Mouse (Mus musculus) lung, adult 2 months (tissue): ENCODE data around the gene Ppp1r3g. TPM values are rescaled to one million over a fixed set of nuclear protein-coding genes. Genes with fewer than 3 reads are reported as not detected.

Experiments used
- DNase-seq: peaks from one replicate; pipeline ENCODE4 v3.0.0; 2022
- H3K4me1 ChIP-seq: fragments of 200-500 bp; 2 replicates; pipeline ENCODE4 v1.6.1; 2011; ENCODE audit warnings: low read length; ENCODE audit not compliant: control insufficient read depth, insufficient read depth
- H3K4me3 ChIP-seq: fragments of 200-500 bp; replicated peaks from 2 replicates; pipeline ENCODE3; 2011; ENCODE audit warnings: low read depth, mild to moderate bottlenecking, control low read depth, low read length; ENCODE audit errors: extremely low read depth
- CTCF ChIP-seq: fragments of 200-500 bp; IDR thresholded peaks from 2 replicates; pipeline ENCODE4 v1.5.1; 2011; ENCODE audit warnings: mild to moderate bottlenecking, low read length, control low read depth; ENCODE audit not compliant: insufficient read depth
- POLR2A ChIP-seq: fragments of 200-500 bp; IDR thresholded peaks from 2 replicates; pipeline ENCODE4 v1.6.1; 2011; ENCODE audit warnings: low read depth, mild to moderate bottlenecking, control low read depth, low read length, borderline replicate concordance; ENCODE audit errors: extremely low read depth
- WGBS: fragments of 180-500 bp; shearing (Covaris S2); methylation state at CpG from one replicate; pipeline ENCODE4 v1.1.7; 2018; 5-methylcytosine and 5-hydroxymethylcytosine counted together
- polyA plus RNA-seq: library from polyadenylated mRNA; depleted of rRNA; stranded (reverse); fragments of >200 nt; gene quantifications from 2 replicates; pipeline ENCODE4 v1.2.3, GENCODE M21; 2012; rRNA removed

The Ppp1r3g gene
- 0.10 TPM in 1 of 2 replicates, not detected in the other for polyA plus RNA-seq

- DNase-seq: no peak
- WGBS: 100% methylated on average over 1 of the region's 1 CpGs
- TF ChIP-seq POLR2A: no peak
- TF ChIP-seq CTCF: no peak
Observed at GRCm38 (mm10) chr13:35958539-35958938, at the start of gene Ppp1r3g. TSS of gene Ppp1r3g (plus strand) at chr13:35958839.

GRCm38 (mm10) chr13:35911476-35911875 is 47.2 kb upstream of the Ppp1r3g start:
- no peaks in the 10 kb centered on the region for H3K4me1 ChIP-seq
- H3K4me3 ChIP-seq: no peak overlapping the region
- 91% methylated on average over 1 of the region's 1 CpGs for WGBS
- TF ChIP-seq POLR2A: no peak
- TF ChIP-seq CTCF: no peak
- no peak for DNase-seq

More at GRCm38 (mm10) chr13:35958539-35958938, at the start of gene Ppp1r3g:
- H3K4me3 ChIP-seq: no peak within 1 kb of the TSS
- no peaks in the 10 kb centered on the region for H3K4me1 ChIP-seq

- DNase-seq: no peak
- Histone ChIP-seq H3K4me1 (no peaks in the 10 kb centered on the region), H3K4me3 (no peak overlapping the region)
- 84% methylated on average over 2 of the region's 2 CpGs for WGBS
- TF ChIP-seq POLR2A: no peak
- TF ChIP-seq CTCF: no peak
Observed at GRCm38 (mm10) chr13:35937991-35938390, 20.6 kb upstream of the Ppp1r3g start.

GRCm38 (mm10) chr13:35939871-35940665 is 18.6 kb upstream of the Ppp1r3g start:
- Histone ChIP-seq H3K4me1 (no peaks in the 10 kb centered on the region), H3K4me3 (no peak overlapping the region)
- WGBS: 53% methylated on average over 18 of the region's 18 CpGs
- no peak for DNase-seq
- TF ChIP-seq CTCF (no peak), POLR2A (no peak)

- no peak for TF ChIP-seq POLR2A
- TF ChIP-seq CTCF: no peak
- WGBS: 77% methylated on average over 5 of the region's 5 CpGs
- H3K4me3 ChIP-seq: no peak overlapping the region
- H3K4me1 ChIP-seq: no peaks in the 10 kb centered on the region
- DNase-seq: no peak
Observed at GRCm38 (mm10) chr13:35940934-35941333, 17.7 kb upstream of the Ppp1r3g start.

- WGBS: 67% methylated on average over 20 of the region's 20 CpGs
- no peak overlapping the region for H3K4me3 ChIP-seq
- TF ChIP-seq POLR2A (no peak), CTCF (no peak)
- H3K4me1 ChIP-seq: no peaks in the 10 kb centered on the region
- DNase-seq: no peak
Observed at GRCm38 (mm10) chr13:35946659-35947353, 11.8 kb upstream of the Ppp1r3g start.

GRCm38 (mm10) chr13:35947354-35948000 is 11.2 kb upstream of the Ppp1r3g start:
- H3K4me3 ChIP-seq: no peak overlapping the region
- WGBS: 19% methylated on average over 14 of the region's 14 CpGs
- H3K4me1 ChIP-seq: no peaks in the 10 kb centered on the region
- no peak for TF ChIP-seq POLR2A
- peak; percentile 81 for TF ChIP-seq CTCF
- peak; percentile 67 for DNase-seq

- 50% methylated on average over 17 of the region's 17 CpGs for WGBS
- H3K4me1 ChIP-seq: no peaks in the 10 kb centered on the region
- no peak overlapping the region for H3K4me3 ChIP-seq
- TF ChIP-seq POLR2A (no peak), CTCF (no peak)
- no peak for DNase-seq
Observed at GRCm38 (mm10) chr13:35949814-35950455, 8.7 kb upstream of the Ppp1r3g start.
